Mouse (Mus musculus): ENCODE data around the gene Sgf29.
A peak's percentile ranks its signal among the peaks of the same experiment; 100 is the strongest.

Sgf29 gene

GRCm38 (mm10) chr7:126703757-126704077, 54.6 kb downstream of the Sgf29 start:
- no peak for DNase-seq (ENCODE audit: low read depth, low spot score)

GRCm38 (mm10) chr7:126704121-126704980, 55.2 kb downstream of the Sgf29 start:
- DNase-seq (ENCODE audit: low read depth, low spot score), result peak; percentile 91

GRCm38 (mm10) chr7:126707442-126708174, 58.5 kb downstream of the Sgf29 start, which contains the start of gene Coro1a:
Gene Coro1a (minus strand): TSS chr7:126707787.
- peak; percentile 78 for DNase-seq (ENCODE audit: low read depth, low spot score)

GRCm38 (mm10) chr7:126708175-126708952, 59.3 kb downstream of the Sgf29 start:
- DNase-seq (ENCODE audit: low read depth, low spot score), result peak; percentile 68

- DNase-seq (ENCODE audit: low read depth, low spot score), result peak; percentile 24
Measured at GRCm38 (mm10) chr7:126710266-126710665, 61.2 kb downstream of the Sgf29 start.

- no peak for DNase-seq (ENCODE audit: low read depth, low spot score)
Measured at GRCm38 (mm10) chr7:126711910-126712309, 62.8 kb downstream of the Sgf29 start.

GRCm38 (mm10) chr7:126715679-126716078, 66.6 kb downstream of the Sgf29 start:
- DNase-seq (ENCODE audit: low read depth, low spot score), result no peak

- no peak for DNase-seq (ENCODE audit: low read depth, low spot score)
Measured at GRCm38 (mm10) chr7:126717566-126717965, 68.5 kb downstream of the Sgf29 start.

- DNase-seq (ENCODE audit: low read depth, low spot score), result peak; percentile 39
Measured at GRCm38 (mm10) chr7:126718787-126719337, 69.8 kb downstream of the Sgf29 start.

- DNase-seq (ENCODE audit: low read depth, low spot score), result no peak
Measured at GRCm38 (mm10) chr7:126721635-126722034, 72.5 kb downstream of the Sgf29 start.

Data from CD4-positive helper T cell, adult 2 months (primary cell).